Mouse (Mus musculus) lung, postnatal 10 days (tissue): ENCODE data around the gene Olfr853.

Source experiments
- DNase-seq: peaks from one replicate; pipeline ENCODE4 v3.0.0; 2021

Olfr853 gene

DNA sequence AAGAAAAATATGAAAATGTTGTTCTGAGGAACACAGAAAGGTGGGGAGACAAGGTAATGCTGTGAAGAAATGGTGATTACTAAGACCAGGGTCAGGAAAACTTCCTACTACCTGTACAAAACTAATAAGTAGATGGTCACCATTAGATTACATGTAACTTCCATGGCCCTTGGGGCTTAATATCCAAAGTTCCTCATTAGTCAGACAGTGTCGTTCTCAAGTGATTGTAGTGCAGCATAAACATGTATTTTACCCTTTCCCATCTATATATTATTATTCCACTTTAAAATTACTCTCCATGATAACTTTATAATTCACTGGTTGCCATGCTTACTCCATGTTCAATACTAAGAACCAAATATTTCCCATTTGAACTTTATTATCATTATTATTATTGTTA is at the start of gene Olfr853:
Gene Olfr853, minus strand, starts transcription at position 101 of the 400 bp plus-strand sequence.
- DNase-seq, result no peak

DNA sequence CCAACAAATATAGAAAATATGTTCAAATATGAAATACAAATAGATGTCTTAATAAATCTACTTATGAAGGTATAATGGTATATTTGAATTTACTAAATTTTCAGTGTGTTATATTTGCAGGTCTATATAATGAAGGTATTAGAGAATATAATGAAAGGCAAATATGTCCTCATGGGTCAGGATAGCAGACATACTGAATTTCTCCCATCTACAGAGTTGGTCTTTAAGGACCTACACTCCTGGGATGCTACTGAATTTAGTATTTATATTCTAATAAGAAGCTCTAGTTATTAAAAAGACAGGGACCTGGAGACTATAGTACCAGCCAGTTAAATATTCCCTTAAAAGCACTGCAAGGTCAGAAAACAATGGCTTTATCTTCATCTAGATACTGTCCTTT is 41.4 kb upstream of the Olfr853 start, which contains the start of gene Olfr855:
Gene Olfr855, plus strand, starts transcription at position 301 of the 400 bp plus-strand sequence.
- no peak for DNase-seq

DNA sequence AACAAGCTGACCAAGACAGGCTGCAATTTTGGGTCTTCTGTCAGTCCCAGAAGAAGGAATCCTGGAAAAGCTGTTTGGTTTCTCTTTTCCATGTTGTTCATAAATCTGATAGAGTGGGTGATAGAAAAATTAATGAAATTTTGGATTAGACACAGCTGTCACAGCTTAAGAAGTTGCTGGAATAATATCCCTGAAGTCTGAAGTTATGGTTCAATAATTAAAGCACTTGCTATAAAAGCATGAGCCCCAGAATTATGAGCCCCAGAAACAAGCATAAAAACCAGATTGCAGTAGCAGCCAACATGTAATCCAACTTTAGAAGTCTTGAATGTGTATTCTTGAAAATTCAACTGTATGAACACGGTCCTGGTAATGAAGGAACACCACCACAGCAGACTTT is 26.4 kb upstream of the Olfr853 start, which contains the start of gene Olfr854:
Gene Olfr854, minus strand, starts transcription at position 101 of the 400 bp plus-strand sequence.
- DNase-seq, result no peak

DNA sequence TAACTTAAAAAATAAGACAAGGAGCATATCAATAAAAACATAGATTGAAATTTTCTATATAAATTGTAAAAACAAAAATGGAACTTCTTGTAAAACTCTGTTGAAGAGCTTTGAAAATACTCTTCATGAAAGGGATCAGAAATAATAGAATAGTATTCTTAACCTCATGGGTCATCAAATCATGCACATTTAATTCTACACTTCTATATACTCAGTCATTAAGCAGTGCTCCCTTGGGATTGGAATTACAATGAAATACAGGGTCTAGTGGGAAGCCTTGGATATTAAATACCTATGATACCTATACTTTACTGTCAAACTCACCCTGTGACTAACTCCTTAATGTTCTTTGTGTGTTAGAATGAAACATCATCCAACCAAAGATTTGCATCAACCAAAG is 47.9 kb downstream of the Olfr853 start, which contains the start of gene Olfr851:
Gene Olfr851, plus strand, starts transcription at position 301 of the 400 bp plus-strand sequence.
- DNase-seq, result no peak
